Mouse (Mus musculus) G1E (cell line): Measurements from ENCODE around the gene Ralgps1. TPM values are rescaled to one million over a fixed set of nuclear protein-coding genes. Genes with fewer than 3 reads are reported as not detected.

Source experiments
- ATAC-seq: 2 replicates; pipeline ENCODE4 v1.8.0; 2016; ENCODE audit warnings: mild to moderate bottlenecking; ENCODE audit not compliant: insufficient number of reproducible peaks, poor library complexity, low FRiP score, severe bottlenecking; ENCODE audit errors: extremely low read depth
- DNase-seq: peaks from one replicate; pipeline ENCODE4 v3.0.0; 2012; ENCODE audit warnings: low spot score
- H3K27me3 ChIP-seq: 2 replicates; pipeline ENCODE4 v1.6.1; 2012; ENCODE audit warnings: mild to moderate bottlenecking, low read length, inconsistent platforms; ENCODE audit not compliant: insufficient read depth
- H3K36me3 ChIP-seq: replicated peaks from 2 replicates; pipeline ENCODE3; 2012; ENCODE audit warnings: mild to moderate bottlenecking, inconsistent platforms
- H3K4me1 ChIP-seq: 2 replicates; pipeline ENCODE4 v1.6.1; 2012; ENCODE audit warnings: low read depth, low read length, inconsistent platforms, mixed read lengths; ENCODE audit not compliant: insufficient read depth
- H3K4me3 ChIP-seq: 2 replicates; pipeline ENCODE4 v1.5.1; 2012; ENCODE audit warnings: low read depth, mild to moderate bottlenecking, inconsistent platforms, low read length, moderate library complexity, mixed read lengths
- H3K9me3 ChIP-seq: replicated peaks from 2 replicates; pipeline ENCODE4 v1.6.1; 2012; ENCODE audit warnings: inconsistent platforms
- CTCF ChIP-seq: IDR thresholded peaks from 2 replicates; pipeline ENCODE4 v1.5.1; 2012; ENCODE audit warnings: low read depth, low read length, inconsistent platforms, mixed read lengths
- GATA1 ChIP-seq: IDR thresholded peaks from 2 replicates; pipeline ENCODE4 v1.6.1; 2012; ENCODE audit warnings: borderline replicate concordance, low read length, inconsistent platforms, mixed read lengths
- GATA2 ChIP-seq: IDR thresholded peaks from 2 replicates; pipeline ENCODE4 v1.6.1; 2012; ENCODE audit warnings: low read depth, low read length, inconsistent platforms, borderline replicate concordance
- POLR2AphosphoS5 ChIP-seq: IDR thresholded peaks from 2 replicates; pipeline ENCODE4 v1.6.1; 2012; ENCODE audit warnings: low read depth, low read length, inconsistent platforms; ENCODE audit not compliant: insufficient replicate concordance
- TAL1 ChIP-seq: conservative IDR thresholded peaks from 2 replicates; pipeline ENCODE4 v1.6.1; 2012; ENCODE audit warnings: low read depth, low read length, inconsistent platforms, mixed read lengths
- polyA plus RNA-seq: library from polyadenylated mRNA; stranded (reverse); fragments of >175 nt; gene quantifications from 2 replicates; pipeline ENCODE4 v1.2.3, GENCODE M21; 2012
- total RNA-seq, 2 experiments: library from RNA; stranded (forward) in 1 of 2; stranded (reverse) in 1 of 2; fragments of 200-1000 nt in 1 of 2; fragments of >200 nt in 1 of 2; fragmentation: Nextera tagmentation in 1 of 2; gene quantifications; 2 replicates each; pipeline ENCODE4 v1.2.3; 2014 to 2017

Ralgps1 gene
- total and polyA plus RNA-seq, 3 experiments = 1.8 to 6.4 (median 3.4) TPM

- TF ChIP-seq TAL1 (no peak), CTCF (no peak), GATA2 (no peak), GATA1 (no peak), POLR2AphosphoS5 (no peak)
- Histone ChIP-seq H3K27me3 (peaks cover 24% of the 10 kb centered on the region), H3K4me1 (peaks cover 4% of the 10 kb centered on the region; the same call in 1 of the 2 replicates), H3K9me3 (no peaks in the 10 kb centered on the region), H3K4me3 (no peak overlapping the region), H3K36me3 (no peaks in the 10 kb centered on the region)
- ATAC-seq = no peak
- DNase-seq = no peak
These were observed 151.0 kb downstream of the Ralgps1 start for GRCm38 (mm10) chr2:33220246-33220645.

GRCm38 (mm10) chr2:33219637-33220036, 151.6 kb downstream of the Ralgps1 start:
- H3K4me3 ChIP-seq = no peak overlapping the region
- no peaks in the 10 kb centered on the region for H3K9me3 ChIP-seq
- TF ChIP-seq GATA2 (no peak), POLR2AphosphoS5 (no peak), TAL1 (no peak), GATA1 (no peak), CTCF (no peak)
- H3K4me1 ChIP-seq = peaks cover 4% of the 10 kb centered on the region; the same call in 1 of the 2 replicates
- no peak for DNase-seq
- peaks cover 27% of the 10 kb centered on the region for H3K27me3 ChIP-seq
- no peak for ATAC-seq
- no peaks in the 10 kb centered on the region for H3K36me3 ChIP-seq

DNA sequence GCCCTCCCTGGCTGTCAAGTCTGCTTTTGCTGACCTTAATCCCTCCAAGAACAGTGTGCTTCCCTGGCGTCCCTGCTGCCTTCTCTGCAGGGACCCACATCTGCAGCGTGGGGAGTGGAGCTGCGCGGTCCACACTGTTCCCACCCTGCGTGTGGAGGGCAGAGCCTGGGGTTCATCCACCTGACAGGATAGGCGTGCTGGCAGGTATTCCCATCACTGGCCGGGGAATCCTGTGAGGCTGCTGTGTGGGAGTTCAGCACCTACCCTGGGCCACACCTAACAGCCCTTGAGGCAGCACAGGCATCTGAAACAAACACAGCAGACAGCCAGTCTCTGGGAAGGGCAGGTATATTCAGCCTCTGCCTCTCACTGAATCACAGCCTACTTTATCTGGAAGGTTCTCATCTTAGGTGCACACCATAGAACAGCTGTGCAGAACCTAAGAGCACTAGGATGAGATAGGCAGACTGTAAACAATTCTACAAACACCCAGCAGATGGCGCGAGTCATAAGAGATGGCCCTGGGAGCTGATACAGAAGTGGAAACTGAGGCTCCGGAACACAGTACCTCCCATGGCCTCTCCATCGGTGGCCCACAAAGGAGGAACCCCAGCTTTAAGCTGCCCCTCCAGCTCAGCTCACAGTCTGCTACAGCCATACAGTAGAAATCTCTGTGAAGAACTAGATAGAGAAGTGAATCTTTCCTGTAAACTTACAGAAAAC, 152.2 kb downstream of the Ralgps1 start:
- peaks cover 4% of the 10 kb centered on the region; the same call in 1 of the 2 replicates for H3K4me1 ChIP-seq
- TF ChIP-seq CTCF = no peak
- no peak for TF ChIP-seq GATA1
- no peak for TF ChIP-seq POLR2AphosphoS5
- TF ChIP-seq TAL1 = no peak
- TF ChIP-seq GATA2 = no peak
- H3K36me3 ChIP-seq = no peaks in the 10 kb centered on the region
- no peak overlapping the region for H3K4me3 ChIP-seq
- peaks cover 25% of the 10 kb centered on the region for H3K27me3 ChIP-seq
- DNase-seq (peak; percentile 31), ATAC-seq (no peak)
- H3K9me3 ChIP-seq = no peaks in the 10 kb centered on the region

DNA sequence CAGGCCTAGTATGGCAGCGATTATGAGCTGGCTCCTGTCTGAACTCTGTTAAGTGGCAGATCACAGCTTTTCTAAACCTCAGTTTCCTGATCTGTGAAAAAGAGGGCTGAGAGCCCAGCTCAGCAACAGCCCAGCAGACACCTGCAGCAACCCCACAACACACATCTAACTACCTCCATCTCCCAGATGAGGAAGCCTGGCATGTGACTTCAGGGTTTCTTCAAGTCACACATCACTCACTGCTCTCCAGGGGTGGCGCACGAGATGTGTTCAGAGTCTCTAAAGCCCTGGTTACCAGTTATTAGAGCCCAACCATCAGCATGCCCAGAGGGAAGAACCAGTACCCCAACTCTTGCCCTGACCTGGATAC, 153.9 kb downstream of the Ralgps1 start:
- ATAC-seq (no peak), DNase-seq (no peak)
- Histone ChIP-seq H3K36me3 (no peaks in the 10 kb centered on the region), H3K9me3 (no peaks in the 10 kb centered on the region), H3K27me3 (peaks cover 27% of the 10 kb centered on the region), H3K4me3 (no peak overlapping the region), H3K4me1 (peaks cover 4% of the 10 kb centered on the region; the same call in 1 of the 2 replicates)
- TF ChIP-seq POLR2AphosphoS5 (no peak), CTCF (no peak), TAL1 (no peak), GATA1 (no peak), GATA2 (no peak)

DNA sequence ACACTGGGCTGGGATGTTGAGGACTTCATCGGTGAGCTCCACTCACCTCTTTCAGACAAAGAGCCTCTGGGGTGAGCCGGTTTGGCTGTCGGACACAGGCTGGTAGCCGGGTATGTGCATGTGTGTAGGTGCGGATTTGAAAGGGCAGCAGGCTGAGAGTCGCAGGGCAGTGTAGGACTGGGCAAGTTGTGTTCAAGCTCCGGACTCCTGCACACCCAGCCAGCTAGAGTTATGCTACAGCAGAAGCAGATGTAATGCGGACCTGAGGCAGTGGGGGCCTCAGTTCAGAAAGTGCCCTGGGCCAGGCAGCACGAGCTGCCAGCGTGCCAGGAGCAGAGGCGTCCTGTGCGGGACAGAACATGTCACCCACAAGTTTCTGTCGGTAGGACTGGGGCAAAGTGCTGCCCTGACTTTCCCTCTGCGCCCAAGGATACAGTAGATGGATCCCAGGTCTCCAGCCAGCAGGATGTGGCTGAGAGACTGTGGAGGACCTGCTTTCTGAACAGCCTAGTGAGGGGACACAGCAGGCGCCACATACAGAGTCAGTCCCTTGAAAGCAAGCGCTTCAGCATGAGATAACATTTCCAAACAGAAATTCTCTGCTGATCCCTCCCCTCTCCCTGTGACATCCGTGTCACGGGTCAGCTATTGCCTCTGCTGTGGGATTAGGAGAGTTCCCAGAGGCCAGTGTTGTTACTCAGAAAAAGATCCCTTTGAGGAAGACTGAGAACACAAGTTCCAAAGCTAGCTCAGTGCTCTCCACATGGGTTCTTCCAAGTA, 154.5 kb downstream of the Ralgps1 start:
- Histone ChIP-seq H3K4me3 (no peak overlapping the region), H3K9me3 (no peaks in the 10 kb centered on the region), H3K4me1 (peaks cover 4% of the 10 kb centered on the region; the same call in 1 of the 2 replicates), H3K36me3 (no peaks in the 10 kb centered on the region), H3K27me3 (peaks cover 27% of the 10 kb centered on the region)
- no peak for ATAC-seq
- no peak for DNase-seq
- TF ChIP-seq POLR2AphosphoS5 (no peak), GATA1 (no peak), TAL1 (no peak), CTCF (no peak), GATA2 (no peak)

DNA sequence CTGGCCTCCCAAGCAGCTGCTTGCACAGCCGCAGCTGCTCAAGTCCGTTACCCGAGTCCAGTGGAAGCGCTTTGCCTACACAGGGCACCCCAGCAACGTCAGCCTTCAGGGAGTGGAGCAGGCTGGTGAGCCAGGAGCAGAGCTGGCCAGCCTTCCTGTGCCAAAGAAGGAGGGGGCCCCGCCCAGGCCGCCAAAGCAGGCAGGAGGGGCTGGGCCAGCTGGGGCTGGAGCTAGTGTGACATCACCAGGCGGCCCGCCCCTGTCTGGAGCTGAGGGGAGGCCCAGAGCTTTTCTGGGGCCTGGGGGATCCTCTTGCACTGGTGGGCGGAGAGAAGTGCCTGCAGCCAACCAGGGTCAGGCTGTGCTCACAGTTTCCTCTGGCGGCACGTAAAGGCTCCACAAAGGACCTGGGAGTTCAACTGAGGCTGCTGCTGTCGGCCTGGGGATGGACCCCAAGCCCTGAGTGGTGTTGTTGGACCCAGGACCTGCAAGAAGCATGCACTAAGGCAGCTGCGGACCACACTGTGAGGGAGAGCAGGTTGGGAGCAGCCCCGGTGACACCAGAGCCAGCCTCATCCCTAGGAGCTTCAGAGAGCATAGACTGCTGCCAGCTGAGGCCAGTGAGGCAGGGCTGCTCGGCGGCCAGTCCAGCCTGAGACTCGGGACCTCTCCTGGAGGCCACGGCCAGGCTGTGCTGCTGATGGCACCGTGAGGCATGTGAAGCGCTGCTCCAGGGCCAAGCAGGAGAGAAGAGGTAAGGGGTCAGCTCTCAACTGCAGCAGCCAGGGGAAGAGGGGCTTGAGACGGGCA, 155.4 kb downstream of the Ralgps1 start, which contains the start of gene Angptl2:
Gene Angptl2, plus strand, starts transcription at position 370 of the 810 bp plus-strand sequence.
- no peak within 1 kb of the TSS for H3K4me3 ChIP-seq
- no peaks in the 10 kb centered on the region for H3K36me3 ChIP-seq
- peak; percentile 23 for DNase-seq
- TF ChIP-seq POLR2AphosphoS5 (no peak), GATA2 (no peak), GATA1 (no peak), TAL1 (no peak), CTCF (no peak)
- no peak for ATAC-seq
- peaks cover 33% of the 10 kb centered on the region for H3K27me3 ChIP-seq
- no peaks in the 10 kb centered on the region for H3K9me3 ChIP-seq
- H3K4me1 ChIP-seq = peaks cover 4% of the 10 kb centered on the region; the same call in 1 of the 2 replicates
